Mouse (Mus musculus) liver, postnatal 0 days (tissue): Measurements from ENCODE around the gene Lgals12. TPM values are rescaled to one million over a fixed set of nuclear protein-coding genes. Genes with fewer than 3 reads are reported as not detected.

Experiments used
- ATAC-seq: fragments of 200-750 bp; cut with Nextera tagmentation; 2 replicates; pipeline ENCODE4 v1.8.0; 2017; ENCODE audit warnings: mild to moderate bottlenecking, moderate library complexity
- DNase-seq: peaks from one replicate; pipeline ENCODE4 v3.0.0-alpha.2; 2016
- H3K27ac ChIP-seq: fragments of 300-500 bp; sonication (generic); 2 replicates; pipeline ENCODE4 v1.5.1; 2014; ENCODE audit warnings: antibody characterized with exemption, moderate library complexity, mild to moderate bottlenecking, low read depth
- H3K27me3 ChIP-seq: fragments of 300-500 bp; sonication (generic); 2 replicates; pipeline ENCODE4 v1.6.1; 2014; ENCODE audit warnings: low read length, control low read depth, mixed read lengths; ENCODE audit not compliant: insufficient read depth
- H3K36me3 ChIP-seq: fragments of 300-500 bp; sonication (generic); replicated peaks from 2 replicates; pipeline ENCODE4 v1.6.1; 2014; ENCODE audit warnings: mild to moderate bottlenecking, control low read depth, low read length, moderate library complexity, mixed read lengths; ENCODE audit not compliant: insufficient read depth
- H3K4me1 ChIP-seq: fragments of 300-500 bp; sonication (generic); 2 replicates; pipeline ENCODE4 v1.6.1; 2014; ENCODE audit warnings: antibody characterized with exemption, mild to moderate bottlenecking, control low read depth; ENCODE audit not compliant: insufficient read depth
- H3K4me2 ChIP-seq: fragments of 300-500 bp; sonication (generic); 2 replicates; pipeline ENCODE4 v1.6.1; 2014; ENCODE audit warnings: low read depth, mild to moderate bottlenecking, low read length, moderate library complexity, mixed read lengths
- H3K4me3 ChIP-seq: fragments of 300-500 bp; sonication (generic); 2 replicates; pipeline ENCODE4 v1.5.1; 2014; ENCODE audit warnings: low read depth, low read length
- H3K9ac ChIP-seq: fragments of 300-500 bp; sonication (generic); replicated peaks from 2 replicates; pipeline ENCODE4 v1.6.1; 2014; ENCODE audit warnings: mild to moderate bottlenecking, moderate library complexity
- H3K9me3 ChIP-seq: fragments of 300-500 bp; sonication (generic); 2 replicates; pipeline ENCODE4 v1.6.1; 2016; ENCODE audit warnings: mild to moderate bottlenecking, control low read depth, low read length, mixed read lengths
- CTCF ChIP-seq: sonication (generic); IDR thresholded peaks from 2 replicates; pipeline ENCODE4 v1.5.1; 2016; ENCODE audit warnings: antibody characterized with exemption, low read depth
- EP300 ChIP-seq: IDR thresholded peaks from 2 replicates; pipeline ENCODE4 v1.6.1; 2016; ENCODE audit warnings: antibody characterized with exemption, low read depth, mild to moderate bottlenecking
- WGBS: fragments of 180-500 bp; shearing (Covaris S2); extraction: QIAGEN DNeasy Blood & Tissue Kit; methylation state at CpG from one replicate; pipeline ENCODE4 v1.1.7; 2014; ENCODE audit not compliant: insufficient replicate concordance; 5-methylcytosine and 5-hydroxymethylcytosine counted together
- polyA plus RNA-seq: library from polyadenylated mRNA; unstranded; fragments of >200 nt; fragmentation: Nextera tagmentation; extraction: Ambion mirVana; gene quantifications from 2 replicates; pipeline ENCODE4 v1.2.1, GENCODE M21; 2015

Lgals12 gene
- polyA plus RNA-seq, 1 experiment from 2014 or later: not detected

- DNase-seq: no peak
- H3K9ac ChIP-seq: no peak overlapping the region
- TF ChIP-seq EP300: no peak
- no peak for ATAC-seq
- H3K4me2 ChIP-seq: no peak overlapping the region
- no peaks in the 10 kb centered on the region for H3K9me3 ChIP-seq
- H3K27me3 ChIP-seq: no peaks in the 10 kb centered on the region
- no peaks in the 10 kb centered on the region for H3K36me3 ChIP-seq
- no peak overlapping the region for H3K27ac ChIP-seq
- H3K4me3 ChIP-seq: no peak overlapping the region
- H3K4me1 ChIP-seq: no peaks in the 10 kb centered on the region
- WGBS: 52% methylated on average over 5 of the region's 5 CpGs
These were observed 37.3 kb downstream of the Lgals12 start for GRCm38 (mm10) chr19:7569650-7570049.

GRCm38 (mm10) chr19:7568364-7568763, 38.6 kb downstream of the Lgals12 start:
- Histone ChIP-seq H3K9me3 (no peaks in the 10 kb centered on the region), H3K4me3 (no peak overlapping the region), H3K9ac (no peak overlapping the region), H3K4me2 (no peak overlapping the region), H3K36me3 (no peaks in the 10 kb centered on the region), H3K4me1 (no peaks in the 10 kb centered on the region), H3K27ac (no peak overlapping the region), H3K27me3 (no peaks in the 10 kb centered on the region)
- no peak for ATAC-seq
- 36% methylated on average over 3 of the region's 3 CpGs for WGBS
- no peak for TF ChIP-seq EP300
- no peak for TF ChIP-seq CTCF
- DNase-seq: no peak

GRCm38 (mm10) chr19:7566826-7567225, 40.2 kb downstream of the Lgals12 start:
- TF ChIP-seq CTCF (no peak), EP300 (no peak)
- Histone ChIP-seq H3K36me3 (no peaks in the 10 kb centered on the region), H3K4me3 (no peak overlapping the region), H3K9ac (no peak overlapping the region), H3K4me1 (no peaks in the 10 kb centered on the region), H3K9me3 (no peaks in the 10 kb centered on the region), H3K4me2 (no peak overlapping the region), H3K27me3 (no peaks in the 10 kb centered on the region), H3K27ac (no peak overlapping the region)
- DNase-seq: no peak
- WGBS: 79% methylated on average over 3 of the region's 3 CpGs
- ATAC-seq: no peak

- Histone ChIP-seq H3K27ac (no peak overlapping the region), H3K4me3 (no peak overlapping the region), H3K36me3 (no peaks in the 10 kb centered on the region), H3K4me2 (no peak overlapping the region), H3K27me3 (no peaks in the 10 kb centered on the region), H3K9ac (no peak overlapping the region), H3K9me3 (no peaks in the 10 kb centered on the region), H3K4me1 (no peaks in the 10 kb centered on the region)
- DNase-seq: no peak
- 68% methylated on average over 1 of the region's 1 CpGs for WGBS
- TF ChIP-seq EP300: no peak
- no peak for TF ChIP-seq CTCF
- ATAC-seq: no peak
These were observed 42.5 kb downstream of the Lgals12 start for GRCm38 (mm10) chr19:7564457-7564856.

GRCm38 (mm10) chr19:7563676-7564075, 43.3 kb downstream of the Lgals12 start:
- Histone ChIP-seq H3K4me1 (no peaks in the 10 kb centered on the region; the same call in 1 of the 2 replicates), H3K4me2 (no peak overlapping the region), H3K9ac (no peak overlapping the region), H3K9me3 (no peaks in the 10 kb centered on the region), H3K4me3 (no peak overlapping the region), H3K36me3 (no peaks in the 10 kb centered on the region), H3K27me3 (no peaks in the 10 kb centered on the region), H3K27ac (no peak overlapping the region)
- no peak for ATAC-seq
- TF ChIP-seq CTCF (no peak), EP300 (no peak)
- no peak for DNase-seq
- 66% methylated on average over 2 of the region's 2 CpGs for WGBS

GRCm38 (mm10) chr19:7562601-7563129, 44.3 kb downstream of the Lgals12 start:
- Histone ChIP-seq H3K9me3 (no peaks in the 10 kb centered on the region), H3K4me1 (peaks cover 4% of the 10 kb centered on the region; the same call in 1 of the 2 replicates), H3K27me3 (no peaks in the 10 kb centered on the region), H3K4me3 (no peak overlapping the region), H3K9ac (no peak overlapping the region), H3K27ac (no peak overlapping the region), H3K36me3 (no peaks in the 10 kb centered on the region), H3K4me2 (no peak overlapping the region)
- DNase-seq: no peak
- TF ChIP-seq EP300: no peak
- no peak for TF ChIP-seq CTCF
- WGBS: 80% methylated on average over 10 of the region's 10 CpGs
- ATAC-seq: no peak

GRCm38 (mm10) chr19:7561456-7561855, 45.5 kb downstream of the Lgals12 start:
- Histone ChIP-seq H3K4me2 (no peak overlapping the region), H3K27me3 (no peaks in the 10 kb centered on the region), H3K4me1 (peaks cover 6% of the 10 kb centered on the region), H3K9me3 (no peaks in the 10 kb centered on the region), H3K4me3 (no peak overlapping the region), H3K27ac (no peak overlapping the region), H3K36me3 (no peaks in the 10 kb centered on the region), H3K9ac (no peak overlapping the region)
- no peak for ATAC-seq
- 62% methylated on average over 3 of the region's 3 CpGs for WGBS
- DNase-seq: no peak
- no peak for TF ChIP-seq EP300
- TF ChIP-seq CTCF: no peak
